Mouse (Mus musculus) neural tube, embryonic 11.5 days (tissue): ENCODE measurements around the gene Atp6v1g1. TPM values are rescaled to one million over a fixed set of nuclear protein-coding genes. Genes with fewer than 3 reads are reported as not detected.

Source experiments
- ATAC-seq: fragments of 200-750 bp; cut with Nextera tagmentation; 2 replicates; pipeline ENCODE4 v1.8.0; 2017; ENCODE audit warnings: moderate number of reproducible peaks, mild to moderate bottlenecking, moderate TSS enrichment, moderate library complexity; ENCODE audit not compliant: insufficient read depth, low FRiP score, low TSS enrichment
- DNase-seq: peaks from one replicate; pipeline ENCODE4 v3.0.0-alpha.2; 2015; ENCODE audit warnings: low spot score
- H3K27ac ChIP-seq: fragments of 300-500 bp; sonication (generic); 2 replicates; pipeline ENCODE4 v1.5.1; 2014; ENCODE audit warnings: low read depth, mild to moderate bottlenecking, low read length
- H3K27me3 ChIP-seq: fragments of 300-500 bp; sonication (generic); 2 replicates; pipeline ENCODE4 v1.6.1; 2014; ENCODE audit warnings: mild to moderate bottlenecking, low read length, mixed read lengths; ENCODE audit not compliant: control insufficient read depth, insufficient read depth
- H3K36me3 ChIP-seq: fragments of 300-500 bp; sonication (generic); 2 replicates; pipeline ENCODE4 v1.6.1; 2014; ENCODE audit warnings: mild to moderate bottlenecking, low read length, moderate library complexity, mixed read lengths; ENCODE audit not compliant: control insufficient read depth, insufficient read depth
- H3K4me1 ChIP-seq: fragments of 300-500 bp; sonication (generic); 2 replicates; pipeline ENCODE4 v1.6.1; 2014; ENCODE audit warnings: low read length, mixed read lengths; ENCODE audit not compliant: control insufficient read depth, insufficient read depth
- H3K4me2 ChIP-seq: fragments of 300-500 bp; sonication (generic); 2 replicates; pipeline ENCODE4 v1.6.1; 2014; ENCODE audit warnings: low read depth, mild to moderate bottlenecking, moderate library complexity
- H3K4me3 ChIP-seq: fragments of 300-500 bp; sonication (generic); 2 replicates; pipeline ENCODE4 v1.5.1; 2014; ENCODE audit warnings: low read depth, low read length
- H3K9ac ChIP-seq: fragments of 300-500 bp; sonication (generic); 2 replicates; pipeline ENCODE4 v1.6.1; 2014; ENCODE audit warnings: mild to moderate bottlenecking, low read length
- H3K9me3 ChIP-seq: fragments of 300-500 bp; sonication (generic); 2 replicates; pipeline ENCODE4 v1.6.1; 2016; ENCODE audit warnings: low read length; ENCODE audit not compliant: control insufficient read depth
- WGBS: fragments of 180-500 bp; shearing (Covaris S2); extraction: QIAGEN DNeasy Blood & Tissue Kit; methylation state at CpG from one replicate; pipeline ENCODE4 v1.1.7; 2014; 5-methylcytosine and 5-hydroxymethylcytosine counted together
- polyA plus RNA-seq: library from polyadenylated mRNA; unstranded; fragments of >200 nt; fragmentation: Nextera tagmentation; extraction: Ambion mirVana; gene quantifications from 2 replicates; pipeline ENCODE4 v1.2.1, GENCODE M21; 2014

Gene Atp6v1g1
- 388 and 403 TPM in 2 replicates for polyA plus RNA-seq

DNA sequence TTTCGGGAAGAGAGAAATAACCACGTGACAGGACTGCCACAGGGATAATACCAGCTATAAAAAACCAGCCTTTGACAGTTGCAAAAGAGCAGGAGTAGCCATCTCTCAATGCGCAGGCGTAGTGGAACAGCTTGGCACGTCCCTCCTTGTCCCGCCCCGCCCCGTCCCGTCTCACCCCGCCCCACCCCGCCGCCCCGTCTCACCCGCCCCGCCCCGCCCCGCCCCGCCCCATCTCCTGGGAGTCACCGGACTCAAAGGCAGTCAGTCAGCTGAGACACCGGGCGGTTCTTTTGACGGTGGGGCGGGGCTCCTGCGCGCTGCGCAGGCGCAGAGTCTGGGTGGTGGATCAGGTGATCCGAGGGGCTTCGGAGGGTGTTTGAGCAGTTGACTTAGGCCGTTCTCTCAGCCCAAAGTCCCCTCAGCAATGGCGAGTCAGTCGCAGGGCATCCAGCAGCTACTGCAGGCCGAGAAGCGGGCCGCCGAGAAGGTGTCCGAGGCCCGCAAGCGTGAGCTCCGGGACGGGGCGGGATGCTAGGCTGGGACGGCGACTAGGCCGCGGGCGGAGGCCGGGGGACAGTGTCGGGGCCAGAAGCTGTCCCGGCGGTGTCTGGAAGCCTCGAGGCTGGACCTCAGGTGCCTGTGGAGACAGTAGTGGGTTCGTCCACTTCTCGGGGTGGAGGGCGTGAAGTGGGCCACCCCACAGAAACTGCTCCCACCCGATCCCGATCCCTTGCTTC lies at the start of gene Atp6v1g1:
TSS of gene Atp6v1g1 (plus strand) at position 279 of the 737 bp plus-strand sequence.
- WGBS = under 1% methylated on average over 54 of the region's 57 CpGs
- DNase-seq = peak; percentile 96
- peak within 1 kb of the TSS; percentile 86 for H3K27ac ChIP-seq
- no peaks in the 10 kb centered on the region for H3K9me3 ChIP-seq
- H3K4me1 ChIP-seq = peaks cover 16% of the 10 kb centered on the region
- peak within 1 kb of the TSS; percentile 92 for H3K9ac ChIP-seq
- peaks cover 5% of the 10 kb centered on the region; the same call in 1 of the 2 replicates for H3K36me3 ChIP-seq
- H3K27me3 ChIP-seq = no peaks in the 10 kb centered on the region
- H3K4me2 ChIP-seq = peak within 1 kb of the TSS; percentile 67
- H3K4me3 ChIP-seq = peak within 1 kb of the TSS; percentile 84
- peak; percentile 96 for ATAC-seq

DNA sequence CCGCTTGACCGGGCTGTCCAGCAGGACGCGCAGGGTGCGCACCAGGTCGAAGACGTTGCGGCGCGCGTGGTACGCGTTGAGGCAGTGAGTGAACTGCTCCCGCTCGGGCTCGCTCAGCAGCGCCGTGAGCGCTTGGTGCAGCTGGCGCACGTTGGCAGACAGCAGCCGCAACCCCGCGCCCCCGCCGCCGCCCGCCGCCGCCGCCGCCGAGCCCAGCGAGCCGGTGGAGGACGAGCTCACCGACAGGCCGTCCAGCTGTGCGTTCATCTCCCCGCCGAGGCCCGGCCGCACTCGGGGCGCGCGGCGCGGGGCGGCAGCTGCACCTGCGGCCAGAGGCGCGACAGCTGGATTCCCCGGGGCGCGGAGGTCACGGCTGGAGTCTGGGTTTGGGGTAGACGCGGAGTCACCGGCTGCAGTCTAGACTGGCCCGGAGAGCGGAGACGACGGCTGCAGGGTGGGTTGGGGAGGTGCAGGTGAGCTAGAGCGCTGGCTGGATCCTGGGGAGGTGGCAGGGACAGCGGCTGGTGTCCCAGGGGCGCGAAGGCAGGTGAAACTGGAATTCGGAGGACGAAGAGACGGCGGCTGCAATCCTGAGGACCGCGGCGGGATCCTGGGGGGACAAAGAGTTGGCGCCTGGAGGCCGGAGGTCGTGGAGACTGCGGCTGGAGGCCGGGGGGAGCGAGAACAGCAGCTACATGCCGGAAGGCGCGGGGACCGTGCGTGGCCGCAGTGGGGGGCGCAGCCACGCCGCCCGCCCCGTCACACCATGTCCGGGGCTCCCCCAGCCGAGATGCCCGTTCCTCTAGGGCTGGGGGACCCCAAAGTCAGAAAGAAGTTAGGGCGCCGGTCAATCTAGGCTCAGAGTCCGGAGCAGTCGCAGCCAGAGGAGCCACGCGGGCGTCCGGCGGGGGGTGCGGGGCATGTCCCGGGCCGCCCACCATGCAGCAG lies 49.3 kb upstream of the Atp6v1g1 start:
- under 1% methylated on average over 88 of the region's 107 CpGs for WGBS
- Histone ChIP-seq H3K36me3 (no peaks in the 10 kb centered on the region), H3K4me3 (peak overlapping the region; percentile 72), H3K4me1 (peaks cover 14% of the 10 kb centered on the region), H3K27me3 (peaks cover 7% of the 10 kb centered on the region), H3K9ac (peak overlapping the region; percentile 76), H3K9me3 (no peaks in the 10 kb centered on the region), H3K27ac (no peak overlapping the region), H3K4me2 (peak overlapping the region; percentile 92)
- DNase-seq = peak; percentile 62
- ATAC-seq = peak; percentile 49

DNA sequence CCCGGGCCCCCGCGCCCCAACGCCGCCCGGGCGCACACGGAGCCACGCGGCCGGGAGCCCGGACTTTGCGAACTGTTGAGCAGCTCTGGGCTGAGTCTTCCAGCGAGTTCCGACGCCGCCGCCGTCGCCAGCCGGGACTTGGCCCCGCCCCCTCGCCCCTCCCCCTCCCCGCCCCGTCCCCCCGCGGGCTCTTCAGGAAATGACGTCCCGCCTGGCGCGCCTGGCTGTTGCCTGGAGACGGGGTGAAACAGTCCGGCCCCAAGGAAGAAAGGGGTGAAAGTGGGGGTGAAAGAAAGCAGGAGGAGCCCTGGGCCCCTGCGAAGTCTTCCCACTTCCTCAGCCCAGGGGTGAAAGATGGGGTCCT lies 48.7 kb upstream of the Atp6v1g1 start, which contains the start of gene Whrn:
TSS of gene Whrn (minus strand) at position 77 of the 364 bp plus-strand sequence.
- ATAC-seq = peak; percentile 82
- peaks cover 14% of the 10 kb centered on the region for H3K4me1 ChIP-seq
- WGBS = 0% methylated on average over 20 of the region's 34 CpGs
- no peak within 1 kb of the TSS for H3K27ac ChIP-seq
- peak; percentile 83 for DNase-seq
- H3K9ac ChIP-seq = peak within 1 kb of the TSS; percentile 76
- H3K36me3 ChIP-seq = no peaks in the 10 kb centered on the region
- H3K9me3 ChIP-seq = no peaks in the 10 kb centered on the region
- peak within 1 kb of the TSS; percentile 72 for H3K4me3 ChIP-seq
- peak within 1 kb of the TSS; percentile 92 for H3K4me2 ChIP-seq
- peaks cover 7% of the 10 kb centered on the region for H3K27me3 ChIP-seq

DNA sequence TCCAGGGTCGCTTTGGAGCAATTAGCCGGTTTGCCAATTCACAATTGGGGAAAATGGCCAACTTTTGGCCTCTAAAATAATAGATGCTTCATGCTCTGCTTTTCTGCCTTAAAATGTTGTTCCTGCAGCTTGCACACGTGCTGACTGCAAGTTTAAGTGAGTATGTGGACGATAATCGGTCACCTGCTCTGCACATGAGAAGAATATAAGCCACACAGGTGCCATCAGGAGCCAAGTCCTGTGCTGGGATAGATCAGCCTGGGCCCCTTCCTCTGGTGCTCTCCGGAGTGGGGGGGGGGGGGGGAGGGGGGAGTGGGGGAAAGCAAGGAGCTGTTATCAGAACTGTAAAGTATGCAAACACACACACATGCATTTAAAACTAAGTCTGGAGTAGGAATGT lies 48.3 kb upstream of the Atp6v1g1 start:
- 14% methylated on average over 6 of the region's 6 CpGs for WGBS
- no peaks in the 10 kb centered on the region for H3K9me3 ChIP-seq
- ATAC-seq = no peak
- H3K4me3 ChIP-seq = peak overlapping the region; percentile 72
- no peaks in the 10 kb centered on the region for H3K36me3 ChIP-seq
- DNase-seq = no peak
- H3K4me1 ChIP-seq = peaks cover 14% of the 10 kb centered on the region
- H3K4me2 ChIP-seq = peak overlapping the region; percentile 92
- H3K27ac ChIP-seq = no peak overlapping the region
- H3K27me3 ChIP-seq = peaks cover 7% of the 10 kb centered on the region
- peak overlapping the region; percentile 48 for H3K9ac ChIP-seq

DNA sequence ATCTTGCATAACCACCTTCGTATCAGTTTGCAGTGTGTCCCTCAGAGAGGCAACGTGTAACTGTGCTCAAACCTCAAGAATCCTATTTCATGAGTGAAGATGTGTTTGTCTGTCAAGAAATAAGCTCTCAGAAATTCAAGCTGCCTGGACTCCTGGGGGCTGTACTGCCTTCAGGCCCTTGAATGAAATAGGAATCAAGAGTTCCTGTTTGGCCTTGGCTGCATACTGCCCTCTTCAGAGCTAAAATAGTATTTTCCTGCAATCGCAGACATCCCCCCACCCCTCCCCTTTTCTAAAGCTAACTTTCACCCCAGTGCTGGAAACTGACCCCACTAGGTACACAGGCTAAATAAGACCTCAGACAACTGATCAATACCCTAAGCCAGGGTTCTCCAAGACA lies 46.2 kb upstream of the Atp6v1g1 start:
- Histone ChIP-seq H3K4me3 (no peak overlapping the region), H3K27ac (no peak overlapping the region), H3K36me3 (no peaks in the 10 kb centered on the region), H3K4me1 (peaks cover 14% of the 10 kb centered on the region), H3K9me3 (no peaks in the 10 kb centered on the region), H3K27me3 (peaks cover 7% of the 10 kb centered on the region), H3K4me2 (no peak overlapping the region), H3K9ac (no peak overlapping the region)
- 33% methylated on average over 3 of the region's 3 CpGs for WGBS
- DNase-seq (peak; percentile 30), ATAC-seq (no peak)

DNA sequence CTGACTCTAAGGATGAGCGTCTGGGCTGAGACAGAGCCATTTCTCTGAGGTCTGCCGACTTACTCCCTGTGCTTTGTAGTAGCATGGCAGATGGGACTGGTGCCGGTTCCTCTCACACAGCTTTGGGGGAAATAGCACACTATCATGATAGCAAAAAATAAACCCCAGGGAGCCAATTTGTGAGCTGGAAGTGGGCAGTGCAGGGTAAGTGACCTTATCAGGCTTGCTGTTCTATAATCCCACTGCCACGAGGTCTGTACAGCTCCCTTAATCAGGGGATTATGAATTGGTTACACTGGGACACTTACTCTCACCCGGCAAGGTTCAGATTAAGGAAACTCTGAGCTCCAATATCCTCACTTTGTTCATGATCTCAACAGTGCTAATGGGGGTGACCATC lies 43.5 kb upstream of the Atp6v1g1 start:
- no peaks in the 10 kb centered on the region for H3K36me3 ChIP-seq
- DNase-seq = no peak
- H3K27ac ChIP-seq = no peak overlapping the region
- 82% methylated on average over 5 of the region's 5 CpGs for WGBS
- H3K4me1 ChIP-seq = no peaks in the 10 kb centered on the region
- H3K9ac ChIP-seq = no peak overlapping the region
- no peak for ATAC-seq
- no peaks in the 10 kb centered on the region for H3K27me3 ChIP-seq
- H3K9me3 ChIP-seq = no peaks in the 10 kb centered on the region
- H3K4me2 ChIP-seq = no peak overlapping the region
- H3K4me3 ChIP-seq = no peak overlapping the region

DNA sequence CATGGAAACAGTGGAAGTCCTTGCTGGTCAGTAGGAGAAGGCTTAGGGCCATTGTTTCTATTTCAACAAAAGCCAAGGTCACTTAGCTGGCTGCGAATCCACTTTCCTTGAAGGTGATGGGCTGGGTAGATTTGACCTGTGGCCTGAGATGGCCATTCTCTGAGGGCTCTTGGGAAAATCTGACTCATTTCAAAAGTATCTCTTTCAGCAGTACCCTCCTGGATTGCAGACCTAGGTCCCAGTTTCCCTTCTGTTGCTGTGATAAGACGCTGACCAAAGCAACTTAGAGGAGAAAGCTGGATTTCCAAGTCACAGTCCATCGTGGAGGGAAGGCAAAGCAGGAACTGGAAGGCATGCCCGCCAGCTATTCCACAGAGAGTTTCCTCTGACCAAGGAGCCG lies 40.6 kb upstream of the Atp6v1g1 start:
- 83% methylated on average over 5 of the region's 5 CpGs for WGBS
- H3K27me3 ChIP-seq = no peaks in the 10 kb centered on the region
- no peaks in the 10 kb centered on the region for H3K4me1 ChIP-seq
- H3K36me3 ChIP-seq = no peaks in the 10 kb centered on the region
- no peak overlapping the region for H3K4me3 ChIP-seq
- no peak overlapping the region for H3K27ac ChIP-seq
- no peak for DNase-seq
- H3K9me3 ChIP-seq = no peaks in the 10 kb centered on the region
- H3K9ac ChIP-seq = no peak overlapping the region
- no peak overlapping the region for H3K4me2 ChIP-seq
- ATAC-seq = no peak

DNA sequence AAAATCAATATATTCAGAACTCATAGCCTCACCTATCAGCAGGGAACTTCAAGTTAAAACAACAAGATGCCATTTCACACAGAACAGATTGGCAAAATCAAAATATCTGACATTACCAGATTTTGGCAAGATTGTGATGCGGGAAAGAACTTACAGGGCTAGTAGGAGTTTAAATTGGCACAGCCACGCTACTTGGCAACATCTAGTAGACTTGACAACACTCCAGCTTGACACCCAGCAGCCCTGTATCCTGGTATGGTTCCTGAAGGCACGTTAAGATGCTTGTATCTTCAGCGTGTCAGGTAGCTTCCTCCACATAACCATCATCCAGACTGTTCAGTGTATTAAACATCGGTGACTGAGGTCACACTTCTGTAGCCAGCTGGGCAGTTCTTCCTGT lies 37.1 kb upstream of the Atp6v1g1 start:
- H3K4me2 ChIP-seq = no peak overlapping the region
- no peaks in the 10 kb centered on the region for H3K27me3 ChIP-seq
- no peak overlapping the region for H3K4me3 ChIP-seq
- no peak for DNase-seq
- ATAC-seq = no peak
- H3K4me1 ChIP-seq = no peaks in the 10 kb centered on the region
- no peak overlapping the region for H3K9ac ChIP-seq
- WGBS = 87% methylated on average over 5 of the region's 5 CpGs
- H3K36me3 ChIP-seq = no peaks in the 10 kb centered on the region
- H3K27ac ChIP-seq = no peak overlapping the region
- H3K9me3 ChIP-seq = no peaks in the 10 kb centered on the region
